ENCODE assay signal across 8 mouse cellular contexts in the genomic region with DNA sequence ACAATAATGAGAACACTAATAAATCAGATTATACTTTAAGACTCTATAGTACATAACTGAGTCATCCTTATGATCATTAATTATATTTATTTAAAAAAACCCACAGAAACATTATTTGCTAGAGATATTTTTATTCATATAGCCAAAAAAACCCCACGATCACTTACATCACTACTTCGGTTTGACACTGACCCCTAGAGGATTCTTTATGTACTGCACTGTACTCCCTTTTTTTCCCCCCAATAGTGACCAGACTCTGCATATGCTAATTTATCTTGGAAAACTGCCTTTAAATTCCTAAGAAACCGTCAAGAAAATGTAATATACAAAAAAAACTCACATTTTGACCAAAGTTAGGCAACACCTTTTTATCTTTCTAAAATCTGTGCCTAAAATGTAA.
DNase-seq lines count a peak whose midpoint lies in the region; ATAC-seq and TF ChIP-seq lines count a peak whose summit lies in the region.
"Had no signal": no experiment of that assay in that cellular context is flagged by ENCODE, and none has a peak within 500 bp of the region (broad histone marks: within the 10 kb centered on the region; RNA-seq: fewer than 3 reads in every experiment).

No protein-coding gene starts in this region.

- no peak for TF ChIP-seq POLR2A in MEL (IDR thresholded peaks at IDR 0.05; ENCODE audit: control insufficient read depth in 1 of 2, insufficient read depth in 1 of 2, low read depth in 1 of 2, low read length in 2 of 2, poor library complexity in 1 of 2)

- H3K79me2 ChIP-seq in MEL (ENCODE audit: control insufficient read depth, insufficient read depth, low read length, poor library complexity), result no peaks in the 10 kb centered on the region

- no peak overlapping the region for H3K27ac ChIP-seq in layer of hippocampus, adult 2 months
- H3K27ac ChIP-seq in MEL (ENCODE audit: control insufficient read depth, low read depth, low read length), result no peak overlapping the region
- H3K27ac ChIP-seq: liver, embryonic 15.5 days had no signal

- TF ChIP-seq EP300 in MEL (IDR thresholded peaks at IDR 0.05; ENCODE audit: low read depth in 1 of 2, low read length in 2 of 2), result no peak

- H3K4me1 ChIP-seq in MEL (ENCODE audit: control insufficient read depth in 1 of 2, insufficient read depth in 2 of 2, low read length in 2 of 2), result no peaks in the 10 kb centered on the region
- H3K4me1 ChIP-seq: liver, embryonic 15.5 days had no signal

- TF ChIP-seq CTCF in layer of hippocampus, adult 2 months (conservative IDR thresholded peaks at IDR 0.05), result peak; percentile 91
- TF ChIP-seq CTCF in MEL (IDR thresholded peaks at IDR 0.05 in 2 of 3, conservative IDR thresholded peaks at IDR 0.05 in 1 of 3; ENCODE audit: control insufficient read depth in 1 of 3, insufficient read depth in 1 of 3, low read depth in 2 of 3, low read length in 3 of 3, poor library complexity in 1 of 3, severe bottlenecking in 1 of 3), result peak in 2 of 3 experiments; percentile 35 to 57; a peak in 3 of 6 replicates

- H3K4me3 ChIP-seq in layer of hippocampus, adult 2 months, result no peak overlapping the region
- no peak overlapping the region for H3K4me3 ChIP-seq in MEL (ENCODE audit: control insufficient read depth in 1 of 2, insufficient read depth in 1 of 2, low read depth in 2 of 2, low read length in 2 of 2)
- H3K4me3 ChIP-seq: liver, embryonic 15.5 days had no signal

- H3K27me3 ChIP-seq in MEL (ENCODE audit: control insufficient read depth in 1 of 2, insufficient read depth in 2 of 2, low read length in 2 of 2), result no peaks in the 10 kb centered on the region; a peak in 1 of 4 replicates
- H3K27me3 ChIP-seq: liver, embryonic 15.5 days had no signal

- DNase-seq in layer of hippocampus, adult 2 months (ENCODE audit: low spot score in 2 of 2), result peak in 1 of 2 experiments; percentile 36
- DNase-seq in layer of hippocampus, postnatal 10 days (ENCODE audit: low spot score in 2 of 2), result no peak
- DNase-seq in MEL (ENCODE audit: low read depth, low spot score), result peak; percentile 39
- peak; percentile 71 for DNase-seq in brain, adult 2 months (ENCODE audit: low read depth, low spot score)
- DNase-seq in urinary bladder, adult 2 months (ENCODE audit: low spot score), result no peak
- DNase-seq in gastrocnemius, adult 8-10 months (ENCODE audit: low spot score in 2 of 2), result no peak

- H3K36me3 ChIP-seq in MEL (ENCODE audit: control insufficient read depth in 1 of 2, insufficient read depth in 2 of 2, low read length in 2 of 2), result no peaks in the 10 kb centered on the region
- H3K36me3 ChIP-seq: liver, embryonic 15.5 days had no signal

- peak; percentile 52; the same call in 1 of the 2 replicates for ATAC-seq in megakaryocyte, adult 5-6 weeks (ENCODE audit: poor library complexity, severe bottlenecking)

- no peaks in the 10 kb centered on the region for H3K9me3 ChIP-seq in MEL (replicated peaks; ENCODE audit: insufficient read depth, low read length)
- H3K9me3 ChIP-seq: liver, embryonic 15.5 days had no signal

- TF ChIP-seq RAD21 in MEL (IDR thresholded peaks at IDR 0.05; ENCODE audit: low read depth, low read length), result peak; percentile 50

- no peak overlapping the region for H3K9ac ChIP-seq in MEL (ENCODE audit: control insufficient read depth, low read depth, low read length, poor library complexity, severe bottlenecking)
- H3K9ac ChIP-seq: liver, embryonic 15.5 days had no signal

TF ChIP-seq in MEL, 35 proteins besides CTCF, POLR2A, EP300 and RAD21:
- no peak for TF ChIP-seq CHD2 (IDR thresholded peaks at IDR 0.05; ENCODE audit: low read length)
- peak; percentile 20; the same call in 1 of the 2 replicates for TF ChIP-seq SMC3 (IDR thresholded peaks at IDR 0.05; ENCODE audit: low read depth, low read length)

Comparison
In these comparisons a context has a peak if more than half of its experiments do, and no peak if none do; other contexts are left out.
1. DNase-seq: peak in MEL (single experiment) and brain, adult 2 months (single experiment); none in layer of hippocampus, postnatal 10 days (0 of 2), urinary bladder, adult 2 months (single experiment) and gastrocnemius, adult 8-10 months (0 of 2).